Mouse (Mus musculus) embryonic fibroblast, embryonic 13.5 days (primary cell): ENCODE data around the gene Itih4. TPM values are rescaled to one million over a fixed set of nuclear protein-coding genes. Genes with fewer than 3 reads are reported as not detected.

Experiments
- H3K27ac ChIP-seq: 2 replicates; pipeline ENCODE4 v1.5.1; 2012; ENCODE audit warnings: low read length, control low read depth, inconsistent platforms; ENCODE audit not compliant: insufficient read depth
- H3K4me1 ChIP-seq: 2 replicates; pipeline ENCODE4 v1.6.1; 2011; ENCODE audit warnings: low read length; ENCODE audit not compliant: control insufficient read depth, insufficient read depth
- H3K4me3 ChIP-seq: 2 replicates; pipeline ENCODE4 v1.5.1; 2011; ENCODE audit warnings: mild to moderate bottlenecking, control low read depth, low read length; ENCODE audit not compliant: insufficient read depth
- CTCF ChIP-seq: IDR thresholded peaks from 2 replicates; pipeline ENCODE4 v1.5.1; 2011; ENCODE audit warnings: mild to moderate bottlenecking, control low read depth, low read length, moderate library complexity, borderline replicate concordance; ENCODE audit not compliant: insufficient read depth
- POLR2A ChIP-seq: IDR thresholded peaks from 2 replicates; pipeline ENCODE4 v1.6.1; 2011; ENCODE audit warnings: low read depth, mild to moderate bottlenecking, control low read depth, low read length, moderate library complexity
- polyA plus RNA-seq: library from polyadenylated mRNA; stranded (reverse); fragments of >200 nt; gene quantifications from 2 replicates; pipeline ENCODE4 v1.2.4, GENCODE M21; 2011; ENCODE audit warnings: low read depth; ENCODE audit not compliant: missing spikeins, insufficient read length

The Itih4 gene
- polyA plus RNA-seq: 0.13 TPM in 1 of 2 replicates, not detected in the other

GRCm38 (mm10) chr14:30886204-30886603 lies at the start of gene Itih4:
Gene Itih4 (plus strand): TSS chr14:30886476.
- no peak within 1 kb of the TSS for H3K4me3 ChIP-seq
- no peak for TF ChIP-seq CTCF
- TF ChIP-seq POLR2A: no peak

GRCm38 (mm10) chr14:30837416-30837996 lies 48.8 kb upstream of the Itih4 start:
- H3K4me3 ChIP-seq: no peak overlapping the region
- no peak overlapping the region for H3K27ac ChIP-seq
- no peak for TF ChIP-seq CTCF
- no peak for TF ChIP-seq POLR2A

More at GRCm38 (mm10) chr14:30886204-30886603, at the start of gene Itih4:
- H3K27ac ChIP-seq: no peak within 1 kb of the TSS
- H3K4me1 ChIP-seq: no peaks in the 10 kb centered on the region

GRCm38 (mm10) chr14:30843701-30844100 lies 42.6 kb upstream of the Itih4 start:
- Histone ChIP-seq H3K4me1 (no peaks in the 10 kb centered on the region), H3K4me3 (no peak overlapping the region), H3K27ac (no peak overlapping the region)
- TF ChIP-seq CTCF: no peak
- no peak for TF ChIP-seq POLR2A

More at GRCm38 (mm10) chr14:30837416-30837996, 48.8 kb upstream of the Itih4 start:
- H3K4me1 ChIP-seq: no peaks in the 10 kb centered on the region

- H3K4me1 ChIP-seq: no peaks in the 10 kb centered on the region
- H3K4me3 ChIP-seq: no peak overlapping the region
- TF ChIP-seq CTCF: no peak
- TF ChIP-seq POLR2A: no peak
- H3K27ac ChIP-seq: no peak overlapping the region
These were observed 35.8 kb upstream of the Itih4 start for GRCm38 (mm10) chr14:30850504-30850903.

GRCm38 (mm10) chr14:30852325-30852724 lies 34.0 kb upstream of the Itih4 start:
- H3K4me3 ChIP-seq: no peak overlapping the region
- H3K4me1 ChIP-seq: no peaks in the 10 kb centered on the region
- TF ChIP-seq CTCF: no peak
- no peak for TF ChIP-seq POLR2A
- no peak overlapping the region for H3K27ac ChIP-seq

- no peak overlapping the region for H3K27ac ChIP-seq
- no peak overlapping the region for H3K4me3 ChIP-seq
- TF ChIP-seq POLR2A: no peak
- TF ChIP-seq CTCF: no peak
- no peaks in the 10 kb centered on the region for H3K4me1 ChIP-seq
These were observed 31.0 kb upstream of the Itih4 start for GRCm38 (mm10) chr14:30855316-30855715.

- Histone ChIP-seq H3K27ac (no peak overlapping the region), H3K4me3 (no peak overlapping the region), H3K4me1 (no peaks in the 10 kb centered on the region)
- TF ChIP-seq POLR2A (no peak), CTCF (no peak)
These were observed 29.3 kb upstream of the Itih4 start for GRCm38 (mm10) chr14:30856885-30857507.

- H3K27ac ChIP-seq: no peak overlapping the region
- no peak overlapping the region for H3K4me3 ChIP-seq
- TF ChIP-seq CTCF (peak; percentile 35; the same call in 1 of the 2 replicates), POLR2A (no peak)
- no peaks in the 10 kb centered on the region for H3K4me1 ChIP-seq
These were observed 28.3 kb upstream of the Itih4 start for GRCm38 (mm10) chr14:30857990-30858389.

GRCm38 (mm10) chr14:30861421-30862125 lies 24.7 kb upstream of the Itih4 start:
- TF ChIP-seq CTCF (no peak), POLR2A (no peak)
- H3K4me3 ChIP-seq: no peak overlapping the region
- H3K4me1 ChIP-seq: no peaks in the 10 kb centered on the region
- H3K27ac ChIP-seq: no peak overlapping the region

- H3K4me1 ChIP-seq: no peaks in the 10 kb centered on the region
- no peak overlapping the region for H3K27ac ChIP-seq
- no peak overlapping the region for H3K4me3 ChIP-seq
- TF ChIP-seq CTCF (no peak), POLR2A (no peak)
These were observed 23.9 kb upstream of the Itih4 start for GRCm38 (mm10) chr14:30862368-30862767.
